Comparison of ENCODE assay signal across 8 mouse cellular contexts in genomic region chr1:75179334-75180104, GRCm38 (mm10). TPM values are rescaled to one million over a fixed set of nuclear protein-coding genes. Genes with fewer than 3 reads are reported as not detected.
DNase-seq lines count a peak whose midpoint lies in the region; ATAC-seq and TF ChIP-seq lines count a peak whose summit lies in the region.

No protein-coding gene starts in this region.

- peak overlapping the region; percentile 38 for H3K9ac ChIP-seq in lung, embryonic 14.5 days
- H3K9ac ChIP-seq in heart, embryonic 15.5 days = peak overlapping the region; percentile 60
- peak overlapping the region; percentile 93 for H3K9ac ChIP-seq in liver, postnatal 0 days (replicated peaks)

- DNase-seq in lung, embryonic 14.5 days = peak; percentile 51
- DNase-seq in lung, postnatal 14 days = no peak
- peak; percentile 46 for DNase-seq in brain, adult 2 months (ENCODE audit: low read depth, low spot score)
- DNase-seq in kidney, postnatal 10 days = peak; percentile 52
- peak; percentile 62 for DNase-seq in liver, postnatal 0 days
- DNase-seq in right cerebral cortex, adult 2 months (ENCODE audit: low spot score in 2 of 2) = peak; percentile 49

- no peaks in the 10 kb centered on the region for H3K4me1 ChIP-seq in lung, embryonic 14.5 days (ENCODE audit: insufficient read depth)
- H3K4me1 ChIP-seq in heart, embryonic 15.5 days (replicated peaks) = peaks cover 14% of the 10 kb centered on the region
- H3K4me1 ChIP-seq in liver, postnatal 0 days (ENCODE audit: insufficient read depth) = peaks cover 13% of the 10 kb centered on the region

- H3K27me3 ChIP-seq in lung, embryonic 14.5 days (ENCODE audit: insufficient read depth, low read length) = no peaks in the 10 kb centered on the region
- H3K27me3 ChIP-seq in heart, embryonic 15.5 days = no peaks in the 10 kb centered on the region
- H3K27me3 ChIP-seq in liver, postnatal 0 days (ENCODE audit: insufficient read depth, low read length) = no peaks in the 10 kb centered on the region

- H3K4me2 ChIP-seq in lung, embryonic 14.5 days = peak overlapping the region; percentile 75
- peak overlapping the region; percentile 99 for H3K4me2 ChIP-seq in heart, embryonic 15.5 days
- peak overlapping the region; percentile 97 for H3K4me2 ChIP-seq in liver, postnatal 0 days (ENCODE audit: low read depth, low read length)

- peak; percentile 57 for ATAC-seq in lung, embryonic 14.5 days (ENCODE audit: insufficient read depth)
- peak; percentile 70 for ATAC-seq in erythroblast, adult 5-6 weeks (replicated peaks; ENCODE audit: low FRiP score, poor library complexity, severe bottlenecking)
- ATAC-seq in heart, embryonic 15.5 days (replicated peaks; ENCODE audit: insufficient number of reproducible peaks, insufficient read depth, low FRiP score, low read depth) = peak; percentile 37
- peak; percentile 73 for ATAC-seq in liver, postnatal 0 days

- no peaks in the 10 kb centered on the region for H3K9me3 ChIP-seq in lung, embryonic 14.5 days (ENCODE audit: low read depth, low read length)
- no peaks in the 10 kb centered on the region for H3K9me3 ChIP-seq in heart, embryonic 15.5 days (replicated peaks)
- 0 out of 2 replicates have a peak, but pooled peaks cover 2% of the 10 kb centered on the region for H3K9me3 ChIP-seq in liver, postnatal 0 days (ENCODE audit: low read length)

- TF ChIP-seq EP300 in liver, postnatal 0 days (IDR thresholded peaks at IDR 0.05; ENCODE audit: low read depth) = peak; percentile 88

- TF ChIP-seq CTCF in lung, embryonic 14.5 days (IDR thresholded peaks at IDR 0.05; ENCODE audit: low read depth) = no peak
- no peak for TF ChIP-seq CTCF in liver, postnatal 0 days (IDR thresholded peaks at IDR 0.05; ENCODE audit: low read depth)

- peak overlapping the region; percentile 50 for H3K4me3 ChIP-seq in lung, embryonic 14.5 days (ENCODE audit: low read depth, low read length)
- peak overlapping the region; percentile 76 for H3K4me3 ChIP-seq in heart, embryonic 15.5 days
- H3K4me3 ChIP-seq in liver, postnatal 0 days (ENCODE audit: low read depth, low read length) = peak overlapping the region; percentile 83

- peak overlapping the region; percentile 3; the same call in 1 of the 2 replicates for H3K27ac ChIP-seq in lung, embryonic 14.5 days (ENCODE audit: low read depth)
- H3K27ac ChIP-seq in heart, embryonic 15.5 days = peak overlapping the region; percentile 38
- H3K27ac ChIP-seq in liver, postnatal 0 days (ENCODE audit: low read depth) = peak overlapping the region; percentile 99

- 7% methylated on average over 23 of the region's 23 CpGs for WGBS in lung, embryonic 14.5 days
- WGBS in heart, embryonic 15.5 days = 6% methylated on average over 23 of the region's 23 CpGs
- WGBS in liver, postnatal 0 days (ENCODE audit: insufficient replicate concordance) = 5% methylated on average over 23 of the region's 23 CpGs

- H3K36me3 ChIP-seq in lung, embryonic 14.5 days (ENCODE audit: insufficient read depth) = peaks cover 41% of the 10 kb centered on the region
- peaks cover 36% of the 10 kb centered on the region for H3K36me3 ChIP-seq in heart, embryonic 15.5 days
- peaks cover 67% of the 10 kb centered on the region for H3K36me3 ChIP-seq in liver, postnatal 0 days (replicated peaks; ENCODE audit: insufficient read depth, low read length)

RNA-seq across cellular contexts. Expression of gene Abcb6, which starts 0.7 kb away (rescaled TPM):
- polyA plus RNA-seq in lung, embryonic 14.5 days (2014; fragmentation: Nextera tagmentation; extraction: Ambion mirVana) = 15.4 and 16.8 TPM in 2 replicates
- total RNA-seq in erythroblast, adult 5-6 weeks (2015; ENCODE audit: low replicate concordance) = 78.2 and 93.0 TPM in 2 replicates
- 62.9 and 70.7 TPM in 2 replicates for total RNA-seq in erythroblast, adult 5-6 weeks (2017; ENCODE audit: low replicate concordance)
- polyA plus RNA-seq in heart, embryonic 15.5 days (2015; fragmentation: Nextera tagmentation; extraction: Ambion mirVana) = 12.9 and 14.1 TPM in 2 replicates
- polyA plus RNA-seq in liver, postnatal 0 days (2015; fragmentation: Nextera tagmentation; extraction: Ambion mirVana) = 38.1 and 41.5 TPM in 2 replicates

RNA-seq across cellular contexts. Expression of gene Zfand2b, which starts 11.1 kb away (rescaled TPM):
- polyA plus RNA-seq in lung, embryonic 14.5 days (2014; fragmentation: Nextera tagmentation; extraction: Ambion mirVana) = 32.6 and 32.9 TPM in 2 replicates
- total RNA-seq in erythroblast, adult 5-6 weeks (2015; ENCODE audit: low replicate concordance) = 15.9 and 28.2 TPM in 2 replicates
- total RNA-seq in erythroblast, adult 5-6 weeks (2017; ENCODE audit: low replicate concordance) = 43.3 and 49.6 TPM in 2 replicates
- polyA plus RNA-seq in heart, embryonic 15.5 days (2015; fragmentation: Nextera tagmentation; extraction: Ambion mirVana) = 26.5 and 32.5 TPM in 2 replicates
- polyA plus RNA-seq in liver, postnatal 0 days (2015; fragmentation: Nextera tagmentation; extraction: Ambion mirVana) = 32.7 and 34.7 TPM in 2 replicates

RNA-seq across cellular contexts. Expression of gene Ankzf1, which starts 12.4 kb away (rescaled TPM):
- polyA plus RNA-seq in lung, embryonic 14.5 days (2014; fragmentation: Nextera tagmentation; extraction: Ambion mirVana) = 13.3 and 16.5 TPM in 2 replicates
- 8.3 and 10.4 TPM in 2 replicates for total RNA-seq in erythroblast, adult 5-6 weeks (2015; ENCODE audit: low replicate concordance)
- 34.5 and 39.0 TPM in 2 replicates for total RNA-seq in erythroblast, adult 5-6 weeks (2017; ENCODE audit: low replicate concordance)
- polyA plus RNA-seq in heart, embryonic 15.5 days (2015; fragmentation: Nextera tagmentation; extraction: Ambion mirVana) = 24.3 and 25.9 TPM in 2 replicates
- polyA plus RNA-seq in liver, postnatal 0 days (2015; fragmentation: Nextera tagmentation; extraction: Ambion mirVana) = 8.0 and 9.8 TPM in 2 replicates

RNA-seq across cellular contexts. Expression of gene Atg9a, which starts 12.5 kb away (rescaled TPM):
- polyA plus RNA-seq in lung, embryonic 14.5 days (2014; fragmentation: Nextera tagmentation; extraction: Ambion mirVana) = 25.2 and 27.5 TPM in 2 replicates
- 107 and 131 TPM in 2 replicates for total RNA-seq in erythroblast, adult 5-6 weeks (2015; ENCODE audit: low replicate concordance)
- total RNA-seq in erythroblast, adult 5-6 weeks (2017; ENCODE audit: low replicate concordance) = 137 and 142 TPM in 2 replicates
- 27.1 and 31.0 TPM in 2 replicates for polyA plus RNA-seq in heart, embryonic 15.5 days (2015; fragmentation: Nextera tagmentation; extraction: Ambion mirVana)
- polyA plus RNA-seq in liver, postnatal 0 days (2015; fragmentation: Nextera tagmentation; extraction: Ambion mirVana) = 17.6 and 17.8 TPM in 2 replicates

RNA-seq across cellular contexts. Expression of gene Glb1l, which starts 31.1 kb away (rescaled TPM):
- polyA plus RNA-seq in lung, embryonic 14.5 days (2014; fragmentation: Nextera tagmentation; extraction: Ambion mirVana) = 16.0 and 16.7 TPM in 2 replicates
- 12.3 and 12.9 TPM in 2 replicates for total RNA-seq in erythroblast, adult 5-6 weeks (2015; ENCODE audit: low replicate concordance)
- total RNA-seq in erythroblast, adult 5-6 weeks (2017; ENCODE audit: low replicate concordance) = 8.1 and 8.6 TPM in 2 replicates
- polyA plus RNA-seq in heart, embryonic 15.5 days (2015; fragmentation: Nextera tagmentation; extraction: Ambion mirVana) = 9.4 and 11.4 TPM in 2 replicates
- 2.7 and 3.5 TPM in 2 replicates for polyA plus RNA-seq in liver, postnatal 0 days (2015; fragmentation: Nextera tagmentation; extraction: Ambion mirVana)

Comparison
In these comparisons a context has a peak if more than half of its experiments do, and no peak if none do; other contexts are left out.
1. H3K27ac ChIP-seq: peak in every context shown above with its lines; median percentile 99 in liver, postnatal 0 days; 38 in heart, embryonic 15.5 days; 3 in lung, embryonic 14.5 days.
2. H3K9ac ChIP-seq: peak in every context shown above with its lines; median percentile 93 in liver, postnatal 0 days; 60 in heart, embryonic 15.5 days; 38 in lung, embryonic 14.5 days.